Mouse (Mus musculus): ENCODE measurements around the gene Bivm. TPM values are rescaled to one million over a fixed set of nuclear protein-coding genes. Genes with fewer than 3 reads are reported as not detected.

Bivm gene
- polyA plus RNA-seq, 1 experiment, result 3.4 TPM

- TF ChIP-seq GATA1 (IDR thresholded peaks at IDR 0.05; ENCODE audit: low read length), result no peak
These were observed 36.5 kb downstream of the Bivm start for GRCm38 (mm10) chr1:44155287-44155686.

GRCm38 (mm10) chr1:44158317-44158716 lies 39.6 kb downstream of the Bivm start:
- no peak for TF ChIP-seq GATA1 (IDR thresholded peaks at IDR 0.05; ENCODE audit: low read length)

- TF ChIP-seq GATA1 (IDR thresholded peaks at IDR 0.05; ENCODE audit: low read length), result no peak
These were observed 43.1 kb downstream of the Bivm start for GRCm38 (mm10) chr1:44161818-44162217.

- TF ChIP-seq GATA1 (IDR thresholded peaks at IDR 0.05; ENCODE audit: low read length), result no peak
These were observed 43.6 kb downstream of the Bivm start for GRCm38 (mm10) chr1:44162389-44162788.

- no peak for TF ChIP-seq GATA1 (IDR thresholded peaks at IDR 0.05; ENCODE audit: low read length)
These were observed 49.2 kb downstream of the Bivm start for GRCm38 (mm10) chr1:44167859-44168383.

GRCm38 (mm10) chr1:44172656-44173055 lies 53.9 kb downstream of the Bivm start:
- TF ChIP-seq GATA1 (IDR thresholded peaks at IDR 0.05; ENCODE audit: low read length), result no peak

- TF ChIP-seq GATA1 (IDR thresholded peaks at IDR 0.05; ENCODE audit: low read length), result no peak
These were observed 55.1 kb downstream of the Bivm start for GRCm38 (mm10) chr1:44173903-44174302.

GRCm38 (mm10) chr1:44178086-44178485 lies 59.3 kb downstream of the Bivm start:
- no peak for TF ChIP-seq GATA1 (IDR thresholded peaks at IDR 0.05; ENCODE audit: low read length)

GRCm38 (mm10) chr1:44186396-44186795 lies 67.6 kb downstream of the Bivm start:
- no peak for TF ChIP-seq GATA1 (IDR thresholded peaks at IDR 0.05; ENCODE audit: low read length)

Other genes starting within 250 kb of the Bivm start
- gene Tpp2, start 185.3 kb upstream of the Bivm start, polyA plus RNA-seq (2012), result 19.1 and 28.3 TPM in 2 replicates
- gene Mettl21c, start 98.9 kb upstream of the Bivm start, polyA plus RNA-seq (2012), result not detected in 2 replicates
- gene Gm8251, start 57.0 kb upstream of the Bivm start, polyA plus RNA-seq (2012), result 0.01 TPM in 1 of 2 replicates, not detected in the other
- 9.9 and 14.8 TPM in 2 replicates for gene Tex30, start 16.5 kb upstream of the Bivm start, polyA plus RNA-seq (2012)
- gene Kdelc1, start 149 bp upstream of the Bivm start, polyA plus RNA-seq (2012), result 8.6 and 12.7 TPM in 2 replicates
- gene Ercc5, start 28.8 kb downstream of the Bivm start, polyA plus RNA-seq (2012), result 6.6 and 9.1 TPM in 2 replicates
- not detected in 2 replicates for gene Mettl21e, start 100.0 kb downstream of the Bivm start, polyA plus RNA-seq (2012)

Data from G1E-ER4 (cell line).